Mouse (Mus musculus) thymus, postnatal 0 days (tissue): ENCODE measurements around the gene Mypn. TPM values are rescaled to one million over a fixed set of nuclear protein-coding genes. Genes with fewer than 3 reads are reported as not detected.

Source experiments
- DNase-seq: peaks from one replicate; pipeline ENCODE4 v3.0.0-alpha.2; 2015; ENCODE audit warnings: low spot score
- polyA plus RNA-seq: library from polyadenylated mRNA; unstranded; fragments of >200 nt; fragmentation: Nextera tagmentation; extraction: Ambion mirVana; gene quantifications from 2 replicates; pipeline ENCODE4 v1.2.1, GENCODE M21; 2015

Gene Mypn
- polyA plus RNA-seq = 0.04 and 0.08 TPM in 2 replicates

GRCm38 (mm10) chr10:63203728-63204127 is at the start of gene Mypn:
TSS of gene Mypn (minus strand) at chr10:63203952.
- no peak for DNase-seq

GRCm38 (mm10) chr10:63248421-63248820 is 44.7 kb upstream of the Mypn start:
- DNase-seq = no peak

GRCm38 (mm10) chr10:63247457-63247856 is 43.7 kb upstream of the Mypn start:
- no peak for DNase-seq

GRCm38 (mm10) chr10:63245846-63246245 is 42.1 kb upstream of the Mypn start:
- no peak for DNase-seq

GRCm38 (mm10) chr10:63244746-63245145 is 41.0 kb upstream of the Mypn start:
- peak; percentile 38 for DNase-seq

GRCm38 (mm10) chr10:63244055-63244671 is 40.4 kb upstream of the Mypn start:
- DNase-seq = no peak

- DNase-seq = peak; percentile 95
Observed at GRCm38 (mm10) chr10:63243493-63244054, 39.8 kb upstream of the Mypn start, which contains the start of gene Herc4. TSS of gene Herc4 (plus strand) at chr10:63243810.

- peak; percentile 13 for DNase-seq
Observed at GRCm38 (mm10) chr10:63242798-63243435, 39.2 kb upstream of the Mypn start.

- DNase-seq = no peak
Observed at GRCm38 (mm10) chr10:63240868-63241271, 37.1 kb upstream of the Mypn start.

- no peak for DNase-seq
Observed at GRCm38 (mm10) chr10:63239848-63240247, 36.1 kb upstream of the Mypn start.

GRCm38 (mm10) chr10:63238090-63238489 is 34.3 kb upstream of the Mypn start:
- no peak for DNase-seq

GRCm38 (mm10) chr10:63237206-63237605 is 33.5 kb upstream of the Mypn start:
- no peak for DNase-seq

- no peak for DNase-seq
Observed at GRCm38 (mm10) chr10:63236663-63237062, 32.9 kb upstream of the Mypn start.

- DNase-seq = no peak
Observed at GRCm38 (mm10) chr10:63235889-63236288, 32.1 kb upstream of the Mypn start.

- no peak for DNase-seq
Observed at GRCm38 (mm10) chr10:63234133-63234532, 30.4 kb upstream of the Mypn start.

GRCm38 (mm10) chr10:63231630-63232029 is 27.9 kb upstream of the Mypn start:
- peak; percentile 27 for DNase-seq

- no peak for DNase-seq
Observed at GRCm38 (mm10) chr10:63230854-63231253, 27.1 kb upstream of the Mypn start.

- DNase-seq = no peak
Observed at GRCm38 (mm10) chr10:63230266-63230665, 26.5 kb upstream of the Mypn start.

GRCm38 (mm10) chr10:63224341-63224740 is 20.6 kb upstream of the Mypn start:
- no peak for DNase-seq

GRCm38 (mm10) chr10:63221081-63221783 is 17.5 kb upstream of the Mypn start:
- no peak for DNase-seq

GRCm38 (mm10) chr10:63208871-63209270 is 5.1 kb upstream of the Mypn start:
- DNase-seq = no peak

- DNase-seq = no peak
Observed at GRCm38 (mm10) chr10:63203002-63203401, 750 bp downstream of the Mypn start.
